9 mouse cellular contexts compared by ENCODE assay signal in genomic region chr4:142348910-142349309, GRCm38 (mm10).
DNase-seq lines count a peak whose midpoint lies in the region; ATAC-seq and TF ChIP-seq lines count a peak whose summit lies in the region.
"Had no signal": no experiment of that assay in that cellular context is flagged by ENCODE, and none has a peak within 500 bp of the region (broad histone marks: within the 10 kb centered on the region; RNA-seq: fewer than 3 reads in every experiment).

No protein-coding gene starts in this region.

- H3K27me3 ChIP-seq in heart, embryonic 10.5 days (ENCODE audit: insufficient read depth, poor library complexity, severe bottlenecking) = no peaks in the 10 kb centered on the region
- no peaks in the 10 kb centered on the region for H3K27me3 ChIP-seq in ES-Bruce4 (ENCODE audit: control insufficient read depth, insufficient read depth, low read length, poor library complexity, severe bottlenecking)
- H3K27me3 ChIP-seq: lung, embryonic 15.5 days had no signal

- no peak overlapping the region for H3K27ac ChIP-seq in heart, embryonic 10.5 days
- no peak overlapping the region for H3K27ac ChIP-seq in ES-Bruce4 (ENCODE audit: insufficient read depth, low read length)
- H3K27ac ChIP-seq in cortical plate, adult 2 months (ENCODE audit: insufficient read depth, low read length) = no peak overlapping the region
- H3K27ac ChIP-seq: lung, embryonic 15.5 days had no signal

- no peaks in the 10 kb centered on the region for H3K9me3 ChIP-seq in heart, embryonic 10.5 days
- H3K9me3 ChIP-seq in ES-Bruce4 (replicated peaks; ENCODE audit: control insufficient read depth, insufficient read depth, low read length, poor library complexity, severe bottlenecking) = no peaks in the 10 kb centered on the region
- H3K9me3 ChIP-seq: lung, embryonic 15.5 days had no signal

- 39% methylated on average over 6 of the region's 6 CpGs for WGBS in heart, embryonic 10.5 days

- TF ChIP-seq CTCF in ES-Bruce4 (IDR thresholded peaks at IDR 0.05; ENCODE audit: low read depth, low read length) = peak; percentile 63
- TF ChIP-seq CTCF in cortical plate, adult 2 months (IDR thresholded peaks at IDR 0.05; ENCODE audit: extremely low read depth, insufficient read depth, low read length) = peak; percentile 49

- no peak overlapping the region for H3K4me3 ChIP-seq in heart, embryonic 10.5 days
- no peak overlapping the region for H3K4me3 ChIP-seq in ES-Bruce4 (ENCODE audit: low read depth, low read length)
- no peak overlapping the region for H3K4me3 ChIP-seq in cortical plate, adult 2 months (ENCODE audit: insufficient read depth, low read length)
- H3K4me3 ChIP-seq: lung, embryonic 15.5 days had no signal

- TF ChIP-seq EP300 in ES-Bruce4 (IDR thresholded peaks at IDR 0.05; ENCODE audit: insufficient read depth, low read depth, low read length) = no peak

- ATAC-seq in erythroid progenitor cell, adult 5-6 weeks (replicated peaks; ENCODE audit: low FRiP score, poor library complexity, severe bottlenecking) = no peak

- H3K9ac ChIP-seq in ES-Bruce4 (ENCODE audit: low read depth, poor library complexity, severe bottlenecking) = no peak overlapping the region
- H3K9ac ChIP-seq: lung, embryonic 15.5 days had no signal

- DNase-seq in heart, adult 8-10 months (ENCODE audit: low spot score) = peak; percentile 21
- no peak for DNase-seq in heart, embryonic 10.5 days (ENCODE audit: low spot score)
- DNase-seq in kidney, postnatal 36 days = peak; percentile 50 to 69
- DNase-seq in testis, postnatal 14 days (ENCODE audit: low spot score) = peak; percentile 28
- no peak for DNase-seq in right cerebral cortex, postnatal 4 days

- no peaks in the 10 kb centered on the region for H3K36me3 ChIP-seq in heart, embryonic 10.5 days
- H3K36me3 ChIP-seq in ES-Bruce4 (ENCODE audit: control insufficient read depth, insufficient read depth, low read length, poor library complexity, severe bottlenecking) = no peaks in the 10 kb centered on the region
- H3K36me3 ChIP-seq: lung, embryonic 15.5 days had no signal

- TF ChIP-seq POLR2A in ES-Bruce4 (IDR thresholded peaks at IDR 0.05; ENCODE audit: insufficient read depth, low read length) = no peak
- TF ChIP-seq POLR2A in cortical plate, adult 2 months (IDR thresholded peaks at IDR 0.05; ENCODE audit: extremely low read depth, insufficient read depth, low read length) = no peak

- H3K4me1 ChIP-seq in heart, embryonic 10.5 days = peaks cover 19% of the 10 kb centered on the region
- H3K4me1 ChIP-seq in ES-Bruce4 (ENCODE audit: control insufficient read depth, insufficient read depth, low read length) = no peaks in the 10 kb centered on the region
- H3K4me1 ChIP-seq in cortical plate, adult 2 months (ENCODE audit: control insufficient read depth, insufficient read depth, low read length) = no peaks in the 10 kb centered on the region

Comparison
In these comparisons a context has a peak if more than half of its experiments do, and no peak if none do; other contexts are left out.
1. DNase-seq: peak in heart, adult 8-10 months (single experiment), kidney, postnatal 36 days (2 of 2) and testis, postnatal 14 days (single experiment); none in heart, embryonic 10.5 days (single experiment) and right cerebral cortex, postnatal 4 days (single experiment).